ENCODE assay signal across 8 mouse cellular contexts in genomic region chr5:109555676-109556571, GRCm38 (mm10). TPM values are rescaled to one million over a fixed set of nuclear protein-coding genes. Genes with fewer than 3 reads are reported as not detected.
DNase-seq lines count a peak whose midpoint lies in the region; ATAC-seq and TF ChIP-seq lines count a peak whose summit lies in the region.

No protein-coding gene starts in this region.

- peak; percentile 30 to 67 for DNase-seq in frontal cortex, postnatal 14 days (ENCODE audit: low spot score in 2 of 2)
- no peak for DNase-seq in frontal cortex, postnatal 36 days (ENCODE audit: low spot score in 2 of 2)
- peak; percentile 2 for DNase-seq in G1E (ENCODE audit: low spot score)
- no peak for DNase-seq in embryonic facial prominence, embryonic 14.5 days (ENCODE audit: low spot score)
- no peak for DNase-seq in hindbrain, embryonic 10.5 days (ENCODE audit: low spot score)
- DNase-seq in left cerebral cortex, adult 2 months (ENCODE audit: extremely low spot score in 1 of 2, low spot score in 2 of 2): peak in 1 of 2 experiments; percentile 60
- DNase-seq in midbrain, embryonic 14.5 days: no peak
- DNase-seq in thymus, postnatal 4 days: peak; percentile 65

- H3K4me2 ChIP-seq in embryonic facial prominence, embryonic 14.5 days (ENCODE audit: low read depth, low read length): peak overlapping the region; percentile 59
- H3K4me2 ChIP-seq in midbrain, embryonic 14.5 days (ENCODE audit: low read length): peak overlapping the region; percentile 48

- H3K27ac ChIP-seq in embryonic facial prominence, embryonic 14.5 days (replicated peaks; ENCODE audit: low read depth, low read length): peak overlapping the region; percentile 96
- peak overlapping the region; percentile 92; the same call in 1 of the 2 replicates for H3K27ac ChIP-seq in hindbrain, embryonic 10.5 days
- H3K27ac ChIP-seq in left cerebral cortex, adult 2 months: peak overlapping the region; percentile 99
- peak overlapping the region; percentile 96 for H3K27ac ChIP-seq in midbrain, embryonic 14.5 days (replicated peaks; ENCODE audit: low read depth, low read length)

- no peak for TF ChIP-seq CTCF in G1E (IDR thresholded peaks at IDR 0.05; ENCODE audit: low read depth, low read length)
- no peak for TF ChIP-seq CTCF in left cerebral cortex, adult 2 months (IDR thresholded peaks at IDR 0.05)

- ATAC-seq in G1E (ENCODE audit: extremely low read depth, insufficient number of reproducible peaks, low FRiP score, poor library complexity, severe bottlenecking): no peak
- ATAC-seq in embryonic facial prominence, embryonic 14.5 days (ENCODE audit: low read depth): no peak
- no peak for ATAC-seq in midbrain, embryonic 14.5 days (ENCODE audit: low FRiP score, low TSS enrichment)

- H3K4me1 ChIP-seq in G1E (ENCODE audit: insufficient read depth, low read depth, low read length): peaks cover 10% of the 10 kb centered on the region
- no peaks in the 10 kb centered on the region for H3K4me1 ChIP-seq in embryonic facial prominence, embryonic 14.5 days (ENCODE audit: control insufficient read depth, insufficient read depth, low read length)
- no peaks in the 10 kb centered on the region for H3K4me1 ChIP-seq in hindbrain, embryonic 10.5 days (replicated peaks)
- H3K4me1 ChIP-seq in midbrain, embryonic 14.5 days (ENCODE audit: control insufficient read depth, insufficient read depth, low read length): no peaks in the 10 kb centered on the region

- peaks cover 53% of the 10 kb centered on the region for H3K36me3 ChIP-seq in G1E (replicated peaks)
- H3K36me3 ChIP-seq in embryonic facial prominence, embryonic 14.5 days (ENCODE audit: control insufficient read depth, insufficient read depth, low read length): peaks cover 14% of the 10 kb centered on the region
- H3K36me3 ChIP-seq in hindbrain, embryonic 10.5 days: peaks cover 32% of the 10 kb centered on the region
- H3K36me3 ChIP-seq in midbrain, embryonic 14.5 days (ENCODE audit: control insufficient read depth, insufficient read depth, low read length): 0 out of 2 replicates have a peak, but pooled peaks cover 3% of the 10 kb centered on the region

- H3K9me3 ChIP-seq in G1E (replicated peaks): peaks cover 59% of the 10 kb centered on the region
- peaks cover 58% of the 10 kb centered on the region for H3K9me3 ChIP-seq in embryonic facial prominence, embryonic 14.5 days (ENCODE audit: control insufficient read depth, low read length)
- peaks cover 73% of the 10 kb centered on the region for H3K9me3 ChIP-seq in hindbrain, embryonic 10.5 days
- peaks cover 54% of the 10 kb centered on the region for H3K9me3 ChIP-seq in midbrain, embryonic 14.5 days (ENCODE audit: control insufficient read depth, low read length)

- no peaks in the 10 kb centered on the region; the same call in 1 of the 2 replicates for H3K27me3 ChIP-seq in G1E (ENCODE audit: insufficient read depth, low read length)
- no peaks in the 10 kb centered on the region for H3K27me3 ChIP-seq in embryonic facial prominence, embryonic 14.5 days (replicated peaks; ENCODE audit: control insufficient read depth, insufficient read depth, low read length)
- no peaks in the 10 kb centered on the region for H3K27me3 ChIP-seq in hindbrain, embryonic 10.5 days (ENCODE audit: insufficient read depth, poor library complexity, severe bottlenecking)
- no peaks in the 10 kb centered on the region for H3K27me3 ChIP-seq in midbrain, embryonic 14.5 days (ENCODE audit: control insufficient read depth, insufficient read depth, low read length)

- whole genome bisulfite sequencing in embryonic facial prominence, embryonic 14.5 days: 75% methylated on average over 51 of the region's 54 CpGs
- 73% methylated on average over 54 of the region's 54 CpGs for WGBS in hindbrain, embryonic 10.5 days
- WGBS in midbrain, embryonic 14.5 days: 77% methylated on average over 54 of the region's 54 CpGs

- H3K9ac ChIP-seq in embryonic facial prominence, embryonic 14.5 days (ENCODE audit: low read depth, low read length): no peak overlapping the region
- no peak overlapping the region for H3K9ac ChIP-seq in midbrain, embryonic 14.5 days (replicated peaks; ENCODE audit: low read length)

- intact Hi-C loops in left cerebral cortex, adult 2 months (cut with DNase I): loop anchor here (2.0 to 5.0 kb wide), 2 partner anchors 136 to 553 kb away; partner anchors contain the start of genes 5430403G16Rik and Gtpbp6

- peak overlapping the region; percentile 71 for H3K4me3 ChIP-seq in G1E (ENCODE audit: low read depth, low read length)
- H3K4me3 ChIP-seq in embryonic facial prominence, embryonic 14.5 days (ENCODE audit: low read depth, low read length): peak overlapping the region; percentile 67
- H3K4me3 ChIP-seq in hindbrain, embryonic 10.5 days: peak overlapping the region; percentile 70
- peak overlapping the region; percentile 77 for H3K4me3 ChIP-seq in left cerebral cortex, adult 2 months
- H3K4me3 ChIP-seq in midbrain, embryonic 14.5 days (replicated peaks; ENCODE audit: low read depth, low read length): peak overlapping the region; percentile 56

RNA-seq across cellular contexts. Expression of gene Crlf2, which starts 2.9 kb away (rescaled TPM):
- total RNA-seq in G1E (2014; fragmentation: Nextera tagmentation): 3.2 and 4.2 TPM in 2 replicates
- 4.0 and 6.2 TPM in 2 replicates for total RNA-seq in G1E (2017)
- polyA plus RNA-seq in G1E (2012): 37.4 and 52.7 TPM in 2 replicates
- 7.8 and 7.9 TPM in 2 replicates for polyA plus RNA-seq in embryonic facial prominence, embryonic 14.5 days (2014; fragmentation: Nextera tagmentation; extraction: Ambion mirVana)
- 4.0 and 6.5 TPM in 2 replicates for polyA plus RNA-seq in hindbrain, embryonic 10.5 days (2016; fragmentation: Nextera tagmentation; extraction: Ambion mirVana)
- 10 to 100 TPM; 31.5 to 37.7 TPM for total RNA-seq in left cerebral cortex, adult 2 months (2021)
- 9.3 and 18.1 TPM in 2 replicates for polyA plus RNA-seq in midbrain, embryonic 14.5 days (2014; fragmentation: Nextera tagmentation; extraction: Ambion mirVana)

Comparison
In these comparisons a context has a peak if more than half of its experiments do, and no peak if none do; other contexts are left out.
1. DNase-seq: peak in frontal cortex, postnatal 14 days (2 of 2), G1E (single experiment) and thymus, postnatal 4 days (single experiment); none in frontal cortex, postnatal 36 days (0 of 2), embryonic facial prominence, embryonic 14.5 days (single experiment), hindbrain, embryonic 10.5 days (single experiment) and midbrain, embryonic 14.5 days (single experiment).
2. Peak in every context shown above with its lines, with median percentiles within 50 percentile points of each other: H3K4me3 ChIP-seq and H3K27ac ChIP-seq.